Mouse (Mus musculus) olfactory bulb, adult 2 months (tissue): ENCODE measurements around the gene Speer4d.
"Not testable (repeated sequence)": the region's sequence is repeated elsewhere in the genome, so short reads cannot be mapped to it uniquely, and the experiment has no call there.

Source experiments
- CTCF ChIP-seq: fragments of 200-500 bp; IDR thresholded peaks from 2 replicates; pipeline ENCODE4 v1.5.1; 2012; ENCODE audit warnings: low read depth, mild to moderate bottlenecking, low read length, moderate library complexity; ENCODE audit not compliant: insufficient read depth
- POLR2A ChIP-seq: fragments of 200-500 bp; IDR thresholded peaks from 2 replicates; pipeline ENCODE4 v1.6.1; 2012; ENCODE audit warnings: mild to moderate bottlenecking, low read depth, low read length, moderate library complexity; ENCODE audit not compliant: insufficient read depth

DNA sequence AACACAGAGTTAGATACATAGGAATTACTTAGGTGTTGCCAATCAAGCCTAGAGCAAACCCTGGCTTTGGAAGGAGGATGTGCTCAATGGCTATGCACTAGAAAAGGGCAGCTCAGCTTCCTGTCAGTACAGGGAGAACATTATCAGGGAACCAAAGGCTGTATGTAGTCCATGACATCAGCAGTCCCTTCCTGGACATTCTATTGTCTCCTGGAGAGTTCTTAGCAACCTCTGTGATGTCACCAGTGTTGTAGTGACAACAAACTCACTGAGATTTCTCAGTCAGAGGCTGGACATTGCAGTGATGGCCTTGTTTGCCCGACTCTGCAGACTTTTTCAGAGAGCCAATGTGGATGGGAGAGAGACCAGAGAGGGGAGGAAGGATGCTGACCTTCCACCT lies 41.8 kb upstream of the Speer4d start, which contains the start of gene Gm21083:
- not testable (repeated sequence) for TF ChIP-seq POLR2A, CTCF
